Mouse (Mus musculus) adrenal gland, postnatal 4 days (tissue): ENCODE measurements around the gene Arhgef3. TPM values are rescaled to one million over a fixed set of nuclear protein-coding genes. Genes with fewer than 3 reads are reported as not detected.

Experiments
- microRNA-seq: library from miRNA; unstranded; fragments of <30 nt; microRNA quantifications from one replicate; pipeline ENCODE4 v1.2.0, GENCODE M21; 2021
- total RNA-seq, 2 experiments: library from RNA; stranded (reverse); gene quantifications; 2 replicates each; pipeline ENCODE4 v1.2.3; 2021

The Arhgef3 gene
- total RNA-seq, 2 experiments from 2014 or later, result 55.8 to 56.3 TPM

Small RNA genes within 50 kb of the gene (microRNA-seq; reads per million reads assigned to microRNA genes)
- not detected for gene Gm23633

Other genes with a start within 250 kb of the Arhgef3 start
- gene Asb14, start 220.3 kb upstream of the Arhgef3 start, total RNA-seq, result under 1 TPM; 0.20 to 0.79 TPM
- gene Appl1, start 143.7 kb upstream of the Arhgef3 start, total RNA-seq, result 10 to 100 TPM; 40.5 to 44.4 TPM
- gene Hesx1, start 120.5 kb upstream of the Arhgef3 start, total RNA-seq, result under 1 TPM; 0.42 to 0.73 TPM
- 10 to 100 TPM in 1 of 2 experiments, 1 to 10 TPM in 1; 7.1 to 10.1 TPM for gene Il17rd, start 76.0 kb upstream of the Arhgef3 start, total RNA-seq